Mouse (Mus musculus): ENCODE measurements at regions not wholly inside any gene's neighbourhood (a gene's known extent, or its start where the extent isn't known, plus 50 kb on each side); places are given as distances from the start of the nearest gene placed in this dataset.

DNA sequence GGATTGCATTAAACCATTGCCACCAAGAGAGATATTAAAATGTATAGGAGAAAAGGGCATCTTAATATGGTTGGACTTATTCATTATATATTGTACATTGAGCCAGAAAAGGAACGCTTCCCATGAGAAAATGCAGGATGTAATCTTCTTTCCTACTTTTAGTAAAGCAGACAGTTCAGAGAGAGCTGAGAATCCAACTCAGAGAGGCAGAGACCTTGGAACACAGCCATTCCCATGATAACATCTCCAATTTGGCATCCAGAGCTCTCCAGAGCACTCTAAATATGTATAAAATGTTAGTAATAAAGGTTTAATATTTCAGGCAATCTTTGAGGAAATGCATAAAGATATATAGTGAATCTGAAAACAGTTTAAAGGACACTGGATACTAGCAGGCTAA lies 199.3 kb upstream of the Asb5 start:
- no peak for DNase-seq

DNA sequence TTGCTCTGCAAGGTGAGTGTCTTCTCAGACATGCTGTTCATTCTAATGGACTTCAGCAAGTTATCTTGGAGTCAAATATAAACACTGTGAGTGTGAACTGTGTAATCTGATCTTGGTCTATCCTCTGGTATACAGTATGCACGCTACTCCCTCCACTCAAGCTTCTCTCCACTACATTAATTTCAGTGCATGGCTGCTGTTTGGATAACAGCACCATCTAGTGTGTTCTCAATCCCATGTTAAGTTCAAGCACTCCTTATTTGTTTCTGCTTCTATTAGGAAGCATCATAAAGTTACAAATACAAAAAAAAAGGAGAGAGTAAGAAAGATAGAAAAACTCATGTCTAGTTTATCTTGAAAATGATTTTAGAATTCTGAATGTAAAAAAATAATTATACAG lies 197.5 kb upstream of the Asb5 start:
- DNase-seq, result no peak

DNA sequence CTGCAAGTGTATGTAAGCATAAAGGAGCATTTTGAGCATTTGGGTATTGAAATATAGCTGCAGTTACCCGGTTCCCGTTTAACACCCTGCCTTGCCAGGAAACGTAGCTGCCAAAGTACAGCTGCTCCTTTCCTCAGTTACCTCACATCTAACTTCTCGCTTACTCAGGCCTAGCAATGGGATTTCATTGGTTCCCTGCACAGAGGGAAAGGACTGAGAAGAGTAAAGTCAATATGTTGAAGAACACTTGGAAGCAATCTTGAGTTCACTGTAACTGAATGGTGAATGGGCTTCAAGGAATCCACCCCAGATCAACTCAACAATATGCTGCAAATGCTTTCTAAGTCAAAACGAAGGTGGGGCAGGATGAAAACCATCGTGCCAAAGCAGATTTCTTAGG lies 178.3 kb upstream of the Asb5 start:
- no peak for DNase-seq

DNA sequence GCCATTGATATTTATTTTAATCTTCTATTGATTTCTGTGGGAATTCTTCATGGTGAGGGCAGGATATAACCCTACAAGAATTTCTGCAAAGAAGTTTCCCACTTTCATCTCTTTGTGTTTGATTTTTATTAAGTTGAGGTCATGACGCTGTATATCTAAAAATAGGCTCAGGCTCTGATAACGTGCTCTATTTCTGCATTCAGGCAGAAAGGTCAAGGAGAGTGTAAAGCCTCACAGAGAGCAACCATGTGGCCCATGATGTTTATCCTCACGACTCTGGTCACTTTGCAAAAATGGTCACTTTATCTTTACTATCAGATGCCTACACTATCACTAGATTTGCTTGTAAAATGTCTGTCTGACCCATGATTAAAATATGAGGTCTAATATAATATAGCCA lies 167.7 kb upstream of the Asb5 start:
- no peak for DNase-seq

DNA sequence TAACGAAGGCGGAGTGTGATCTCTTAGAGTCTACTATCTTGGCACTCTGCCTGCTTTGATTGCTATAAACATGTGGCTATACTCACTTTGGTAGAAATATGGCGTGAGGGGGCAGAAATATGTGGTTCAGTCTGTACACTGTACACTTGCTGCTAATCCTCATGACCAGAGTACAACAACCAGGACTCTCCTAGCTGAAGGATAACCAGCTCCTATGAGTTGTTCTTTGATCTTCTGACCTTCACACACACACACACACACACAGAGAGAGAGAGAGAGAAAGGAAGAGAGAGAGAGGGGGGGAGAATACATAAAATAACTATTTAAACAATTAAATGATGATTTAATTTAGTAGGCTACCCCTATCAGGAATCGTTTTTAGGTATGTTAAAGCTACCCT lies 158.9 kb upstream of the Asb5 start:
- peak; percentile 4 for DNase-seq

DNA sequence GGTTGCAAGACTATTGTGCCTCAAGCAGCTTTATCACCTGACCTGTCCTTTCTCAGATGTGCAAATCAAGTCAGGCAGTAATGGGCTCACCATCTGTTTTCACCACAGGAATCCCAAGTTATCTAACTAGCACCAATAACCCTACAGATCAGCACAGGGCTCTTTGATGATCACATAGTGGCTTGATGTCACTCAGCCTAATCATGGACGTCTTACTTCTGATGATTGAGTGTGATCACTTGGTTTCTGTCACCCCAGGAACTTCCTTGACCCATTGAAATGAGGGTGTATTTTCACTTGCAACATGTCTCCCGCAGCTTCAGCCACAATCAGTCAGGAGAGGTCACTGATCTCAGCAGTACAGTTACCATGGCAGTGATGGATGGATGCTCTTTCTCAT lies 158.3 kb upstream of the Asb5 start:
- no peak for DNase-seq

DNA sequence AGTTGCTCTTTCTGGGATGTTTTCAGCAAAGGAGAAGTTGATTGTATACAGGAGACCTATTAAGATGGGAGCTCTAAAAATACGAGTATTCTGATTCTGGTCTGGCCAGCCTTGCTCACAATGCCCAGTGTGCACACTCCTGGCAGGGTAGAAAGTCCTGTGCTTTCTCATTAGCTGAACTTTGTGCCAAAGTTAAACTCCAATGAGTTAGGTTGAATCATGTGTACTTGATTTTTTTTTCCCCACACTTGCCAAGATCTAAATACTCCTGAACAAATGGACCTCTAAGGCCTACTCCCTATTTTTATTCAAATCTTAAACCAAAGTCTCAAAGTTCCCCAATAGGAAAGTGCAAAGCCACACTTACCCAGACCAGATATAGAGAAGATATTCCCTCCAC lies 156.5 kb upstream of the Asb5 start:
- peak; percentile 10 for DNase-seq

DNA sequence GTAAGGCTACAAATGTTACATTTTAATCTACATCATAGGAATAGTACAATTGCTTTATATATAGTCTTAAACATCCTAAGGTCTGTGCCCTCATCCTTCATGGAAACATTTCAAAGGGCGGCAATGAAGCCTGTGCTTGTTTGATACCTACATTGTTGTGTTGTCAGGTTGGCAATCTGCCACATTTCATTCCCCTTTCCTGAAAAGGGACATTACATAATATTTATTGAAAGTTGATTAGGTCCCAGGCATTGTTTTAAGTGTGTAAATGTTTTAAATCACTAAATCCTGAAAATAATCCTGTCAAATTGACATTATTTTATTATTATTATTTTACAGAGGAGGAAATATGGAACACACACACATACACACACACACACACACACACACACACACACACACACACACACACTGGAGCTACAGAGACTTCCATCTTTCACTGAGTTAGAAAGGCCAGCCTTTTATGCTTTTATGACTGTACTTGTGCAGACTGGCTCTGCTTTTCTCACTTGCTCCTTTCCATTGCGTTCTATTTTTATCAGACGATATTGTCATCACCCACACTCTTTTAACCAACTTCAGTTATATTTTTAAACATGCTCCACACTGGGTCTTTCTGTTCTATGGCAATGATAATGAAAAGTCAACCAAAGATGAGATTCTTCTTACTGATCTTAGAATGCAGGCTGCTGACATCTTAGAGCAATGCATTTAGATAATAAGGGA lies 153.8 kb upstream of the Asb5 start:
- no peak for DNase-seq

DNA sequence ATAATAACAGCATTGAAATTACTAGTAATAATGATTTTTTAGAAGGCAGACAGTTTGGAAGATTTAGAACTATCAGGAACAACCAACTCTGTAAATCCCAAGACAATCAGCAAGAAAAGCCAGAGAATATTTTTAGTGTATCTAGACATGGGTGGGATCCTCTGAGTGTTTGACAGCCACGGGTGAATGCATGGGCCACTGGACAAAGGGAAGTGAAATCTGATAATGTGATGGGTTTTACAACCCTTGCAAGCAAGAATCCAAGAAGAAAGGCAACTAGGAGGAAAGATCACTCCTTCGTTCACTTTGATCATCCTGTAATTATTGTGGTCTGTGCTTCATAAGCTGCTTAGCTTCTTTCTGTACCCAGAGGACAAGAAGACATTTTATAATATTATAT lies 149.2 kb upstream of the Asb5 start:
- DNase-seq, result no peak

DNA sequence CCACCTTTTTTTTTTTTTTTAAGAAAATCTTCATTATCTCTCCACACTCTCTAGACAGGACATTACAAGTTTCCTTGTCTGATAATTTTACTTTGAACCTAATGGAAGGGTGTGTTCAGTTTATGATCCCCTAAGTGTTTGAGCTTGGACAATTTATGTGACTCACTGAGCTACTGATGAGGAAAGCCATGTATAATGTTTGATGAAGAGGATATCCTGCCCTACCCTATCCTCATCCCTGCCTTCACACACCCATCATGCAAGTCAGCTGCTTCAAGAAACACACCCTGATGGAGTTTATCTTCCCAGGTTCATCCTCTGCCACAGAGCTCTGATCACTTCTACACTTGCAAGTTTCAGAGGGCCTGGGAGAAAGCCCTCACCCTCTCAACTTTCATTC lies 136.5 kb upstream of the Asb5 start:
- DNase-seq, result no peak

DNA sequence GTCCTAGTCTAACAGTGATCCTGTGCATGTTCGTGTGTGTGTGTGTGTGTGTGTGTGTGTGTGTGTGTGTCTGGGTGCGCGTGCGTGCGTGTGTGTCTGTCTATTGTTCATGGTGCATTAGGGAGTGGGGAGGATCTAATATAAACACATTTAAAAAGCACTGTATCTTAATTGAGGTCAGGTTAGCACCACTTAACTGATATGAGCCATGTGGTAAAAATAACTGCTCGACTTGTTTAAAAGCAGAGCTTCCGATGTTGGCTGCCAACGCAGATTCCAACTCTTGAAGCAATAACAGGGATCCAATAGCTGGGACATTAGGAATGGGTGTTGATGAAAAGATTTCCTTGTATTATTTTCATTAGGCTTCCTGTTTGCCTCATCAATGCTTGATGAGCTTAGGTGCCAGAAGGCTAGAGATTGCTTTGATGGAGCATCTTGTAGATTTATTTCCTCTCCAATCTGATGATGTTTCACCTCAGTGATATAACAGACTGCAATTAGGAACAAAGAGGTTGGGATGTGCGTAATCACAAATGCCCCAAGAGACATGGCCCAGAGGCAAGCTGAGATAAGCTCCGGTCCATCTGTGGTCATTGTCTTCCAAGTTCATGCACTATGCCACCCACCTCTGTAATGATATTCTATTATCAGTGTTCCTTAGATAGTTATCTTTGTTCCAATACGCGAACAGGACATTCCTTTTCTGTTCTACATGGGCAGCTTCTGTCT lies 135.7 kb upstream of the Asb5 start:
- DNase-seq, result no peak

DNA sequence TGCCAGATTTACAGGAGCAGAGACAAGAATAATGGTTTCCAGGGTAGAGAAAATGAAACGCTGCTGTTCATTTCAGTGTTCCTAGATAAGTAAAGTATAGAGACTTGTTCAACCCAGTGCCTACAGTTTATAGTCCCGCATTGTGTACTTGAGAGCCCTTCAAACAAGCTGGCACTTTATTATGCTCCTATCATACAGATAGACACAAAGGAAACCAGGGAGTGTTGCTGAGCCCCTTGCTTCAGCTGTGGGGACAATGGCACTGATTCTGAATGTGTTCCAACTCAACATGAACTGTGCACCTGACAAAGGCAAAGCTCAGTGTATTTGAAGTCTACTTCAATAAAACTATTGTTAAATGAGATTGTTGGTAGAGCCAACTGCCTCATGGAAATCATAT lies 123.7 kb upstream of the Asb5 start:
- DNase-seq, result no peak

DNA sequence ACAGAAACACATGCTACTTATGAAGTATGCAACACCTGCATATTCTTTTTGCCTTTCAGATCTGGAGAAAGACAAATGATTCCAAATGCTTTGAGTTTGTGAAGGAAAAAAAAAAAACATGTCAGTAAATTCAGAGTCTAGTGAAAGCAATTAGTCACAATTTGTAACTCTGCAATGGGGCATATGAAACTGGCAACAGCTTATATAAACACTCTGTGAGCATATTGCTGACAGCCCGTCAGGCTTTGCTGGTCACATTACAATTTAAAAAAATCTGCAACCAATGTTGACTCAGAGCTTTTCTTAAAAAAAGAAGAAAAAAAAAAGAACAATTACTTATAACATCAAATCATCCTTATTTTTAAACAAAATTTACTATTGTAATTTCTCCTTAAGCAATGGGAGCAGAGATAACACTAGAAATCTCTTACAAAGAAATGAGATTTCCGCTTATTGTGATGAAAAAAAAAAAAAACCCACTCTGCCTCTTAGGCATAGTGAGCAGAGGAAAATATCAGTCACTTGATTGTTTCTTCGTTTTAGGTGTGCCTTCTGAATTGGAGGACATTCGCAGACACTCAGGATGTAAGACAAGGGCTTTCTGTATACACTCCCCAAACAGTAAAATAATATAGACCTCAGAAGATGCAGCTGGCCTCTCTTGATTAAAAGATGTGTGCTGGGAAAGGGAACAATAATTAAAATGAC lies 115.1 kb upstream of the Asb5 start:
- no peak for DNase-seq

DNA sequence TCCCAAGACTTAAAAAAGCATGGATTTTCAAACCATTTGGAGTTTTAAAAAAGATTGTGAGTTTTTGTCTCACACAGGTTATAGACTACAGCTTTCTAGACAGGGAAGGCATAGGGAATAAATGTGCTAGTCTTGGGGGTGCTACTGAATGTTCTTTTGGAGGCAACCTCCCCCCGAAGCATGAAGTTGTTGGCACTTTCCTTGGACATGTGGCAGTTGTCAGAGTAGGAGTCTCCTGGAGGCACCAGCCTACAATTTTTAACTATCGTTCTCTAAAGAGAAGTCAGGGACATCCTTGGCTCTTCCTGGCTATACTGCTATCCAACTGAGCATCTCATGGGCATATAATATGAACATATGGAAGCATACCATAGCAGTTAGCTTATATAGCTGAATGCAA lies 112.7 kb upstream of the Asb5 start:
- DNase-seq, result no peak

DNA sequence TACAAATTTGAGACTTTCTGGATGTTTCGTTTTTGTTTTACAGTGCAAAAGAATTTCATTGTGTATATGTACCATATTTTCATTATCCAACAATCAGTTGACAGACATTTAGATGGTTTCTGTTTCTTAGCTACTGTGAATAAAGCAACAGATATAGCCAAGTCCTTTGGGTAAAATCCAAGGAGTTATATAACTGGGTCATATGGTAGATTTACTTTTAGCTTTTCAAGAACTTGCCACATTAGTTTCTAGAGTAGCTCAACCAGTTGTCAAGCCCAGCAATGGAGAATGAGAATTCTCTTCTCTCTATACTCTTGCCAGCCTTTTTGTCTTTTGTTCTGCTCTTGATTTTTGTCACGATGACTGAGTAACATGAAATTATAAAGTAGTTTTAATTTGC lies 111.3 kb upstream of the Asb5 start:
- no peak for DNase-seq

DNA sequence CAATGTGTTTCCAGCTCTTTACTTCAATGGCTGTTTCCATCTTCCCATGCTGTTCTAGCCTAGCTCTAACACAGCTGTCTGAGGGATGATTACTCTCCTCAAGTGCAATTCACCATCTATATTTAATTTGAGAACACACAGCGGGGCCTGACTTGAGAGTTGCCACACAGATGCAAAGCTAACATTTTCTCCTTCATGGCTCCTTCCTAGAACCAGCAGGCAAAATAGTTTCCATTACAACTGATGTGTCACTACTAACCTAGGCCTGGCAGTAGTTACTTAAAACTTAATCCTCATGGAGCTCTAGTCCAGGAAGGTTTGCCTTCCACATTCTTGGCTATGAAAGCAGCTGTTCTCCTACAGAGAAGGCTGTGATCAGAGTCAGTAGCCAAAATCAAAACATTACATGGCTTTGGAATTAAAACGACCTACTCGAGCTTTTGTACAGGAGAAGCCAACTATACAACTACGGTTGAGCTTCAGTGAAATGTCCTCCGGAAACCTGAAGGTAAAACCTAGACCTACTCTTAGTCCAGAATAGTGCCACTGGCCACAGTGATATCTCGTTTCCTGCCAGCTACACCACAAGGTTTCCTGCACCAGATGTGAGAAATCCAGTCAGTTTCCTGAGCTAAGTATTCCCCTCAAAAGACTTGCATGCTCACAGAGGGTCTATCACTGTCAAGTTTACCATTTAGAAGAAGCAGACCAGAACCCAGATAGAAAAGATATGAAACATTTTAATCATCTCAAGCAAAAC lies 108.9 kb upstream of the Asb5 start:
- DNase-seq, result no peak

DNA sequence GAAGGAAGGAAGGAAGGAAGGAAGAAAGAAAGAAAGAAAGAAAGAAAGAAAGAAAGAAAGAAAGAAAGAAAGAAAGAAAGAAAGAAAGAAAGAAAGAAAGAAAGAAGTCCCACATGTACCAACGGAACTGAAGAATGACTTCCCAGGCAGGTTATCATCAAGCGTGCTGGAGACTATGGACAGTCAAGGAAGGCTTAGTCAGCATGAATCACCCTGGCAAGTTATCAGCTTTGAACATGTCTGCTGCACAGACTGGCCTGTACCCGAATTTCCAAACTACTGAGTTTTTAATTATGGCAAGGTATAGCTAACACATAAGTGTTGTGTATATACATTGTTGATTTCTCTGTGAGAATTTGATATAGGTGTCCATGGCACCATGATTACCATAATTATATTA lies 104.3 kb upstream of the Asb5 start:
- DNase-seq, result no peak

DNA sequence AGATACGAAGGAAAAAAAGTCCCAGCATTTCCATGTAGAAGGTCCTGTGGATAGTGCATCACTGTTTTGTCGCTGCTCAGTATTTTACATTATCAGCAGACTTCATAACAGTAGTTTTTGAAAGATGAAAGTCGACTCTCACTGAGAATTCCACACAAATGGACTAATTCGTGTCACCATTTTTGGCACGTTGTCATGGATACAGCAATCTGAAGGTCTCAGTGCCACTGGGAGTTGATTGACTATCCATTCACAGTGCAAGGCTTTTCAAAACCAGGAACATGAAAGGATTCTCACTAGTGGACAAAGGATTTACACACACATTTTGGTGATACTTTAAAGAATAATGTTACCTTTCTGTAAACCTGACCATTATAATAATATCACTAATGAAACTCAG lies 93.7 kb upstream of the Asb5 start:
- no peak for DNase-seq

DNA sequence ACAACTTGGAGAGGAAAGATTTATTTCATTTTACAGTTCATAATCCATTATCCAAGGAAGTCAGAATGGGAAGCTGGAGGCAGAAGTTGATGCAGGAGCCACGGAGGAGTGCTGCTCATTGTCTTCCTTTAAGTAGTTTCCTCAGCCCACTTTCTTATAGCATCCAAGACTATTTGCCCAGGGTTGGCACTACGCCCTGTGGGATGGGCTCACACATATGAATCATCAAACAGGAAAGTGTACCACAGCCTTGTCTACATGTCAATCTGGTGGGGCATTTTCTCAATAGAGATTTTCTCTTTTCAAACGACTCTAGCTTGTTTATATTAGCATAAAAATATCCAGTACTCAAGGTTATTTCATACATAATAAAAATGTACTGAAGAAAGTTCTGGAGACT lies 88.2 kb upstream of the Asb5 start:
- DNase-seq, result no peak

DNA sequence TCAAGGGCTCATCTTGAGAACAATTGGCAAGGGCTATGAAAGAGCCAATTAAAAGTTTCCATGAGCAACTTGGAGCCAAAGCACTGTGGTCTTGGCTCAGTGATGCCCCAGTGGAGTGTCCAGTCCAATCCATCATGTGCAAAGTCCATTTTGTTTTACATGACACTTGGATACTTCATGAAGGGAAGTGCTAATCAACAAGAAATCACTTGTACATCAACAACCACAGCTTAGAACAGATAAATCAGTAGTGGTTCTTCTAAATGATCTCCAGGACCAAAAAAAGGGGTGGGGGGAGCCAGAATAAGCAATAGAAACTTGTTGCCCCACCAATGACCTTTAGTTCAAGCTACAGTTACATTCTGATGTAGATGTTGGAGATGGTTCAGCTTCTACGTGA lies 87.0 kb upstream of the Asb5 start:
- DNase-seq, result no peak

DNA sequence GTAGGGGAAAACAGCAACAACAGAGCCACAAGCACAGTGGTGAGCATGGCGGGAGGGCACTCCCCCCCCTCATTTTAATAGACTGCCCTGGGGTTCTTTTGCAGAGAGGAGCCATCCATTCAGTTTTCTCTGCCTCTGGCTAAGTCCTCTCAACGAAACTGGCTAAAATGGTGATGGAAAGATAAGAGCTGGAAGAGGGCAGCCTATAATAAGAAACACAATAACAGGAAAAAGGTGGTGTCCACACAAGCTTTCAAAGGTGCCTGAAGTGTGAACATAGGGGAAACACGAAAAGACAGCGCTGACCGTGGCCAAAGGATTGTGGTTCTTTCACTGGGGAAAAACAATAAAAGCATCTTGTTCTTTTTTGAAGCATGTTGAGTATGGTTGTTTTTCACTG lies 83.0 kb upstream of the Asb5 start:
- DNase-seq, result no peak

DNA sequence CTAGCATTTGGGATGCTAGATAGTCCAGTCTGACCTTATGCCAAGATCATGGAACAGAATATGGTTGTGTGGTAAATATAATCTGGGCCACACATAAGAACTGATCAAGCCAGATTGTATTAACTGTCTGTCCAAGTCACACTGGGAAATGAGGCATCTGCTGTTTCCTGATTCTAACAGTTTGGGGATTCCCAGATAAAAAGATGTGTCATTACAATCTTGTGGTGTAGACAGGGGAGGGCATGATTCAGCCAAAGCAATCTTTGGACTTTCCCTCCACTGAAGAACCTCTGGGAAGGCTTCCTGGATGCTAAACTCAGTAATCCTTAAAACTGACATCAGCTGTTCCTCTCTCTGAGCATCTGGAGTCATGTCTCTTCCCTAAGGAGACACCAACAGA lies 79.6 kb upstream of the Asb5 start:
- no peak for DNase-seq

DNA sequence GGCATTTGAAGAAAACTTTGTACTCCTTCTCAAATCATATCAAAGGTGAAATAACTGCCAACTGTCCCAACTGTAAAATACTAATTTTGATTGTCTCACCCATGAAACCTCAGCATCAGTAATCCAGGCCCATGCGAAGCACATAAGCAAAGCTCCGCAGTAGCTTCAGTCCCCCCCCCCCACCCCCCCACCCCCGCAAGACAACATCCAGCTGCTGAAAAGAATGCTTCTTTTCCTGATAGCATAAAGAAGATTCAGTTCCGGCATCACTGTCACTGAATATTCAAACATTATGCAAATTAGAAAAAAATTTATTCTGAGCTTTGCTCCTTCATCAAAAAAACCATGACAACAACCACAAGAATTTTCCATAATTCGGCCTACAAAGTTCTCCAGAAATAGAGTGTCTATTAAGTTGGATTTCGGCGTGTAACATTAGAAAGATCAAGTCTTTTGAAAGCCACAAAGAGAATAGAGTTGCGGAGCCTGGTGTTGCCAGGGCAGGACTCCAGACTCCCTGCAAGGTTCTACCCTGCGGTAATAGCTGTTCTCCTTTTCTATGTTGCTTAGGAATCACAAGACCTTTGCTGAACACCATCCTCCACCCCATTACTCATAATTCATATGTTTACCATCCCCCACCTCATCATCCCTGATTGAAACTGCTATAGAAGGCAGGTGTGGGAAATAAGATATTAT lies 77.9 kb upstream of the Asb5 start:
- no peak for DNase-seq

All from kidney, adult 11 months (tissue).